Mouse (Mus musculus) cerebellum, adult 11 months (tissue): ENCODE data around the gene BC147527.
"Not testable (repeated sequence)": the region's sequence is repeated elsewhere in the genome, so short reads cannot be mapped to it uniquely, and the experiment has no call there.

ENCODE experiments used
- DNase-seq: peaks from one replicate; pipeline ENCODE4 v3.0.0; 2022

BC147527 gene

GRCm38 (mm10) chr13:120299991-120300442, at the start of gene BC147527:
BC147527 (plus strand) TSS chr13:120300392.
- DNase-seq: no peak

GRCm38 (mm10) chr13:120251208-120251924, 48.8 kb upstream of the BC147527 start:
- DNase-seq: not testable (repeated sequence)

- DNase-seq: not testable (repeated sequence)
Observed at GRCm38 (mm10) chr13:120258817-120259658, 41.2 kb upstream of the BC147527 start.

- DNase-seq: not testable (repeated sequence)
Observed at GRCm38 (mm10) chr13:120259718-120260117, 40.5 kb upstream of the BC147527 start.

- DNase-seq: not testable (repeated sequence)
Observed at GRCm38 (mm10) chr13:120262870-120263269, 37.3 kb upstream of the BC147527 start, which contains the start of gene AF067061. AF067061 (plus strand) TSS chr13:120263114.

GRCm38 (mm10) chr13:120277837-120278236, 22.4 kb upstream of the BC147527 start:
- DNase-seq: not testable (repeated sequence)

- DNase-seq: no peak
Observed at GRCm38 (mm10) chr13:120278784-120279183, 21.4 kb upstream of the BC147527 start.

GRCm38 (mm10) chr13:120299324-120299894, 783 bp upstream of the BC147527 start:
- no peak for DNase-seq

- DNase-seq: no peak
Observed at GRCm38 (mm10) chr13:120300853-120301252, 661 bp downstream of the BC147527 start.

- DNase-seq: no peak
Observed at GRCm38 (mm10) chr13:120310749-120311148, 10.6 kb downstream of the BC147527 start.

GRCm38 (mm10) chr13:120313584-120313983, 13.4 kb downstream of the BC147527 start:
- DNase-seq: no peak

- not testable (repeated sequence) for DNase-seq
Observed at GRCm38 (mm10) chr13:120316578-120316977, 16.4 kb downstream of the BC147527 start, which contains the start of gene Tcstv3. Tcstv3 (plus strand) TSS chr13:120316878.

- DNase-seq: no peak
Observed at GRCm38 (mm10) chr13:120320183-120320582, 20.0 kb downstream of the BC147527 start.

- no peak for DNase-seq
Observed at GRCm38 (mm10) chr13:120320721-120321120, 20.5 kb downstream of the BC147527 start.
